Mouse (Mus musculus): Measurements from ENCODE around the gene Myo1a.

Gene Myo1a

DNA sequence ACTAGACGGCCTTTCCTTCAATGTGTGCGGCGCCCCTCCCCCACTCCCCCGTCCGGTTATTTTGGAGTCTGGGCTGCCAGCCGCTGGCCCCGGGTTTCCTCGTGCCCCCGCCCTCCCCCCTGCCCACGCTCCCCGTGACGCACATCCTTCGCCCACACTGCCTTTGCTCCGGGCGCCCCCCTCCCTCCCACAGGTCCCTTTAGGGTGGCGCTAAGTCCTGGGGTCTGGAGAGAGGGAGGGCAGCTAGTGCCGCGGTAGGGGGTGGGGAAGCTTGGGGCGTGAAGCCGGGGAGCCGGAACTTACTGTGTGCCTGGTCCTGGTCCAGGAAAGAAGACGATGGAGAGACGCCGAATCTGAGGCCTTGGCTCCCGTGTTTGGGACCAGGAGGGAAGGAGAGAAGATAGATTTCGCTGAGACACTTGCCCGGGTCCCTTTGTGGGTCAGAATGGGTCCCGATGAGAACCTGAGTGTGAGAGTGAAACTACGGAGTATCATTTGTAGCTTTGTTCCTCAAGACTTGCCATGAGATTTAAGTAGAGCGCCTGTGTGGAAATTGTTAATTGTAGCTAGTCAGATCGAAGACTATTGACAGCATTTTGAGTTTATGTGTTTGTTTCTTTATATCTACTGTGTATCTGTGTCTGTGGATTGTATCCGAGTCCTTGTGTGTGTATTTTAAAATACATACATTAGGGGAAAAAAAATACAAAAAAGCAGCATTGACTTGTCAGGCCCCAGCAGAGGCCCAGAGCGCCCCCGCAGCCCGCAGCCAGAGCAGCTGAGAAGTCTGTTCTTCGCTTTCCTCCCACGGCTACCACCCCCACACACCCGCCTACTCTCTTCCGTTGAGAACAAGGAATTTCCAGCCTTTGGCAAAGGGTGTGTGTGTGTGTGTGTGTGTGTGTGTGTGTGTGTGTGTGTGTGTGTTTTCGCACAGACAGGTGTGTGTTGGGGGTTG is 36.6 kb upstream of the Myo1a start, which contains the start of gene Nab2:
Nab2 (minus strand) TSS at position 476 of the 958 bp plus-strand sequence.
- TF ChIP-seq GATA4 (IDR thresholded peaks at IDR 0.05; ENCODE audit: insufficient replicate concordance, low read length) = no peak

- no peak for TF ChIP-seq GATA4 (IDR thresholded peaks at IDR 0.05; ENCODE audit: insufficient replicate concordance, low read length)
Measured at GRCm38 (mm10) chr10:127669170-127669569, 35.8 kb upstream of the Myo1a start.

DNA sequence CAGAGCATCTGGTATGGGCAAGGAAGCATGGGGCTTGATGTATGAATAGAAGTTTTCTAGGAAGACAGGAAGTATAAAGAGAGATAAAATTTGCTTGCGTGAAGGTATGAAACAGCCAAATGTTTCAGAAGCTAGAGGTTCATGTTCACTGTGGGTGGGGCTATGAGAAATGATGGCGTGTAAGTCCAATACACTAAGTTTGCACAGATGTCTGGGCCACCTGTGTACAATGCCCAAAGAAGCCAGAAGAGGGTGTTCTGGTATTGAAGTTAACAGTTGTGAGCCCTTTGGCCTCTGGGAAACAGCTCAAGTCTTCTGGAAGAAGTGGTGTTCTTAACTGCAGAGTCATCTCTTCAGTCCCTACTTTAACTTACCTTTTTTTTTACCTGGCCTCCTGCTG is 34.8 kb upstream of the Myo1a start:
- TF ChIP-seq GATA4 (IDR thresholded peaks at IDR 0.05; ENCODE audit: insufficient replicate concordance, low read length) = no peak

DNA sequence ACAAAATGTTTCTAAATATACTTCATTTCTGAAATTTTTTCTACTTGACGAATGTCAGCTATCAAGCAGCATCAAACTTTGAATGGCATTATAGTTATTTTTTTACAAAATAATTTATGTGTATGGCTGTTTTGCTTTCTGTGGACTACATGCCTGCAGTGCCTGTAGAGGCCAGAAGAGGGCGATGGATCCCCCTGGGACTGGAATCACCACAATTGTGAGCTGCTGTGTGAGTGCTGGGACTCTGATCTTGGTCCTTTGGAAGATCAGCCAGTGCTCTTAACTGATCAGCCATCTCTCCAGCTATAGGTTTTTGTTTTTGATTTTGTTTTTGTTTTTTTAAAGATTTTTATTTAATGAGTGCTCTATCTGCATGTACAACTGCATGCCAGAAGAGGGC is 33.7 kb upstream of the Myo1a start:
- no peak for TF ChIP-seq GATA4 (IDR thresholded peaks at IDR 0.05; ENCODE audit: insufficient replicate concordance, low read length)

GRCm38 (mm10) chr10:127674046-127674655 is 30.8 kb upstream of the Myo1a start:
- TF ChIP-seq GATA4 (IDR thresholded peaks at IDR 0.05; ENCODE audit: insufficient replicate concordance, low read length) = no peak

DNA sequence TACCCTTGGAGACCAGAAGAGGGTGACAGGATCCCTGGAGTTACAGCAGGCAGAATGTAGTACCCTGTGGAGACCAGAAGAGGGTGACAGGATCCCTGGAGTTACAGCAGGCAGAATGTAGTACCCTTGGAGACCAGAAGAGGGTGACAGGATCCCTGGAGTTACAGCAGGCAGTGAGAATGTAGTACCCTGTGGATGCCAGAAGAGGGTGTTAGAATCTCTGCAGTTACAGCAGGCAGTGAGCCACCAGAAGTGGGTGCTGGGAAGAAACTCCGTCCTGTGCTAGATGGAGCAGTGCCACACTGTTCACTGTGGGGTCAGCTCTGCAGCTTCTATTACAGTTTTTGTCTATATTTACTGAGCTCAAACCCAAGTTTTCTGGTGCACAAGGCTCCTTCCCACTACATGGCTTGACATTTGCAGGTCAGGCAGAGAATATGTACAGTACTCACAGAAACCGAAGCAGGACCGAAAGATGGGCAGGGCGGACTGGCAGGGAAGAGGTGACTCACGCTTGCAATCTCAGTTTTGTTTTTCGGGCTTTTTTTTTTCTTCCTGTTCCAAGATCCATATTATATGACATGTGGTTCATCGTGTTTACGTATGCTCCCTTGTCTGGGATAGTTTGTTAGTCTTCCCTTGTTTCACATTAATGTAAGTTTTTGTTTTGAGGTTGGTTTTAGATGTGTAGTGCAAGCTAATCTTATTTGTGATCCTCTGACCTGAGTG is 30.0 kb upstream of the Myo1a start:
- TF ChIP-seq GATA4 (IDR thresholded peaks at IDR 0.05; ENCODE audit: insufficient replicate concordance, low read length) = no peak

GRCm38 (mm10) chr10:127675859-127676398 is 29.0 kb upstream of the Myo1a start:
- TF ChIP-seq GATA4 (IDR thresholded peaks at IDR 0.05; ENCODE audit: insufficient replicate concordance, low read length) = no peak

DNA sequence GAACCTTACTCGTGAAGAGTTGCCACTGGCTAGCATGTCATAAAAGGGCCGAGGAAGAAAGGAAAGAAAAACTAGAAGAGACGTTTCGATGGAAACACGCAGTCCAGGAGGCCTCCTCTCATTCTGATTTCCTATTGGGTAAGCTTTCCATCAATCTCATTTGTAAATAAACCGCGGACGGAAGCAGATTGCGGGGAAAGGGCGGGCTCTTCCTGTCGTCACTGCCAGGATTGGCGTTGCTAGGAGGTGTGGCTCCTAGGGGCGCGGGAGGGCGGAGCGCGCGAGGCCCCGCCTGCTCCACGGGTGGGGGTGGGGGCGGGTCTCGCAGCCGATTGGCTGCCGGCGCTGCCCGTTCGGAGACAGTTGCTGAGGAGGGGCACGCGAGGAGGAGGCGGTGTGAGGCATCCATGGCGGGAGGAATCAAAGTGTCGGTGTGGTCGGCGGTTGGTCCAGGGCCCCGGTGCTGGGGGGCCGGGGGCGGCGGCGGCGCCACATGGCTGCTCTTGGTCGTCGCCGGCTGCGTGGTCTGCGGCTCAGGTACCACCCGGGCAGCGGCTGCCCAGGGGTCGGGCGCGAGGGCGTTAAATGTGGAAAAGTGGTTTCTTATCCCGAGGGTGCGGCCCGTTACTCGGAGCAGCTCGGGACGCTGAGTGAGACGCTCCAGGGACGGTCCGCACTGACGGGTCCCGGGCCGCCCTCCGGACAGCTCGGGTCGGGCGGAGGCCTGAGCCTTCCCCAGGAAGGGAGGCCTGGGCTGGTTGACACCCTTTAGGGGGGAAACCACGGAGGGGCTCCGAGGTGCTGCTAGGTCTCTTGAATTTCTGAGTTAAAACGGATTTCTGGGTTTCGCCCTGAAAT is 28.1 kb upstream of the Myo1a start:
- no peak for TF ChIP-seq GATA4 (IDR thresholded peaks at IDR 0.05; ENCODE audit: insufficient replicate concordance, low read length)

- no peak for TF ChIP-seq GATA4 (IDR thresholded peaks at IDR 0.05; ENCODE audit: insufficient replicate concordance, low read length)
Measured at GRCm38 (mm10) chr10:127677591-127678336, 27.2 kb upstream of the Myo1a start.

- no peak for TF ChIP-seq GATA4 (IDR thresholded peaks at IDR 0.05; ENCODE audit: insufficient replicate concordance, low read length)
Measured at GRCm38 (mm10) chr10:127679208-127679607, 25.8 kb upstream of the Myo1a start.

DNA sequence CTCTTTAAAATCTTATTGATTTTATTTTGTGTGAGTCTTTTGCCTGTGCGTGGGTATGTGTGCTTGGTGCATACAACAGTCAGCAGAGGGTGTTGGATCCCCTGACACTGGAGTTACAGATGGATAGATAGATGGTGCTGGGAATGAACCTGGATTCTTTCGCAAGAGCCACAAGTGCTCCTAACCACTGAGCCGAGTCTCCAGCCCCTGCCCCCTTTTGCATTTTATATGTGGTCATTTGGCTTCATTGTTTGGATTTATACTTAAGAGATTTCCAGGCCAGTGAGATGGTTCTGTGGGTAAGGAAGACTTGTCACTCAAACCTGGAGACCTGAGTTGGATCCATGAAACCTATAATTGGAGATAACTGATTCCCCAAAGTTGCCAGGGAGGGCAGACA is 25.1 kb upstream of the Myo1a start:
- no peak for TF ChIP-seq GATA4 (IDR thresholded peaks at IDR 0.05; ENCODE audit: insufficient replicate concordance, low read length)

DNA sequence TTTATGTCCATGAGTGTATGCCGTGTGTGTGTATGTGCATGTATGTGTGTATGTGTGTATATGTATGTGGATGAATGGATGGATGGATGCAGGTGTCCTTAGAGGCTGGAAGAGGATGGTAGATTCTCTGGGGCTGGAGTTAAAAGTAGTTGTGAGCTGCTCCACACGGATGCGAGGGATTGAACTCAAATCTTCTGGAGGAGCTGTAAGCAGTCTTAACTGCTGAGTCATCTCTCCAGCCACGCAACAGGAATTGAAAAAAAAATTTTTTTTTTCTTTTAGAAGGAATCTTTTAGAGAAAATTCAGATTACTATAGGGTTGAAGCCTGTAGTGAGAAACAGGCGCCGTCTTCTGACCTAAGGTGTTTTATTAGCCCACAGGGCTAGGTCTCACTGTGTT is 22.1 kb upstream of the Myo1a start:
- no peak for TF ChIP-seq GATA4 (IDR thresholded peaks at IDR 0.05; ENCODE audit: insufficient replicate concordance, low read length)

GRCm38 (mm10) chr10:127691053-127691452 is 13.9 kb upstream of the Myo1a start:
- TF ChIP-seq GATA4 (IDR thresholded peaks at IDR 0.05; ENCODE audit: insufficient replicate concordance, low read length) = no peak

- TF ChIP-seq GATA4 (IDR thresholded peaks at IDR 0.05; ENCODE audit: insufficient replicate concordance, low read length) = no peak
Measured at GRCm38 (mm10) chr10:127694636-127695035, 10.3 kb upstream of the Myo1a start.

All from liver, adult (tissue).